Mouse (Mus musculus): ENCODE measurements around the gene Nfix. TPM values are rescaled to one million over a fixed set of nuclear protein-coding genes. Genes with fewer than 3 reads are reported as not detected.

Nfix gene
- polyA plus RNA-seq, 1 experiment = 22.1 TPM

DNA sequence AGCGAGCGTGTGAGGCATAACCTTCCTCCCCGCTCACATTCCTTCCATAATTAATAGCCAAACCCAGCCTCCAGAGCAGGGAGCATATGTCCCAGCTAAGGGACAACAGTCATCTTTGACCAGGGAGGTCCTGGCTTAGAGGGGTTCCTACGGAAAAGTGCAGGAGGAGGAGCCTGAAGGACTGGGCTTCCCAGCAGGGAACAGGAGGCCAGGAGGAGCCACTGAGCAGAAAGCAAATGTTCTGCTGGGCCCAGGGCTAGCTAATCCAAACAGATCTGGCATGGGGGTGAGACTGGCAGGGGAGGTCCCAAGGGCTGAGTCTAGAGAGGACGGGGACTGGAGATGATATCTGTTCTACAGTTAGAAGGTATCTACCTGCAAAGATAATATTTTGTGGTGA is 42.6 kb downstream of the Nfix start:
- no peak overlapping the region for H3K4me3 ChIP-seq (ENCODE audit: insufficient read depth, low read depth, low read length)
- 54% methylated on average over 5 of the region's 5 CpGs for WGBS
- no peaks in the 10 kb centered on the region for H3K4me1 ChIP-seq (ENCODE audit: control insufficient read depth, insufficient read depth, low read length)
- H3K36me3 ChIP-seq (ENCODE audit: control insufficient read depth, insufficient read depth, low read length) = no peaks in the 10 kb centered on the region
- H3K27ac ChIP-seq (ENCODE audit: insufficient read depth, low read depth, low read length) = no peak overlapping the region
- DNase-seq = no peak
- no peak for TF ChIP-seq POLR2A (IDR thresholded peaks at IDR 0.05; ENCODE audit: low read depth, low read length)
- H3K27me3 ChIP-seq (replicated peaks; ENCODE audit: control insufficient read depth, insufficient read depth, low read length) = no peaks in the 10 kb centered on the region

DNA sequence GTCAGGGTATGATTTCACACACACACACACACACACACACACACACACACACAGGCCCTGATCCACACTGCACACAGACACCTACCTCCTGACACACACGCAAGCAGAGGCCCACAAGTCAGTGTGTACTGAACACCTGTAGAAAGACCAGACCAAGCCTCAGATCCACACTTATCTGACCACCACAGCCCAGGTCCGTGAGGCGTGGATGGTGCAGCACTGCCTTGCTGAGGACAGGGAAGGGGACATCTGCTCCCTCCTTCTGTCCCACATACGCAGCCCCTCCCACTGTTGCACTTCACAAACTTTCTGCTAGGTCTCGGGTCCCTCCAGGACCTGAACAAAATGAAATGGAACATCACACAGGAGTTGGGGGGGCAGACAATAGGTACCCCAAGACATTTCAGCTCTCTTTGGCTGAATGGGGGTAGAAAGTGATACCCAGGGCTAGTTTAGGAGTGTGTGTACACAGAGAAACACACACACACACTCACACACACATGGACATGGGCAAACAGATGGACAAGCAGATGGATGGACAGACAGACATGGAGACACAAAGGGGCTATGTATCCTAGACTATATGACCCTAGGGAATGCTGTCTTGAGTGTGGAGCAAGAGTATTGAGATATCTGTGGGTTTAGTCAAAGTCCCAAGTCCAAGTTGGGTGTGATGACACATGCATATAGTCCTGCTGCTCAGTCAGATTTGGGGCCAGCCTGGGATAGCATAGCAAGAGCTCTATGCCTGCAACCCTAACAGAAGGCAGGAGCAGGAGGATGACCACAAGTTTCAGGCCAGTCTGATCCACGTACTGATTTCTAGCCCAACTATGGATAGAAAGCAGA is 47.2 kb downstream of the Nfix start:
- TF ChIP-seq CTCF (conservative IDR thresholded peaks at IDR 0.05; ENCODE audit: insufficient read depth, insufficient read length, low read depth, low read length) = no peak
- TF ChIP-seq POLR2A (IDR thresholded peaks at IDR 0.05; ENCODE audit: low read depth, low read length) = no peak

DNA sequence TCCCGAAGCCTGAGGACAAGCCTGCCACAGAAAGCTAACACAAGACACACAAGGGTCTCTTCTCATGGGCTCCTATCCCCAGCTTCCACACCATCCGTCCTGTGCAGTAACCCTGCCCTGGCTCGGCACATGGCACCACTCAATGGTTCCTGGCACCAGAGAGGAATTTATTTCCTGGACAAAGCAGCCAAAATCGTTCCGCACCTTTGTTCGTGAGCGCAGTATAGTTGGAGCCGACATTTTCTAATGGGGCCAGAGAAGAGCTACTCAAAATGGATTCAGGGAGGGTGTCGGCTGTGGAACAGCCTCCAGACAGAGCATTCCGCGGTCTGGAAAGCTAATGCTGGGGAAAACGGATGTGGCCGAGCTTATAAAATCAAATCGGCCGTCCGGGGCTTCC is 50.6 kb downstream of the Nfix start:
- WGBS = 68% methylated on average over 16 of the region's 16 CpGs
- no peak overlapping the region for H3K27ac ChIP-seq (ENCODE audit: insufficient read depth, low read depth, low read length)
- no peaks in the 10 kb centered on the region for H3K27me3 ChIP-seq (replicated peaks; ENCODE audit: control insufficient read depth, insufficient read depth, low read length)
- no peaks in the 10 kb centered on the region for H3K4me1 ChIP-seq (ENCODE audit: control insufficient read depth, insufficient read depth, low read length)
- no peak for DNase-seq
- H3K4me3 ChIP-seq (ENCODE audit: insufficient read depth, low read depth, low read length) = no peak overlapping the region
- TF ChIP-seq CTCF (conservative IDR thresholded peaks at IDR 0.05; ENCODE audit: insufficient read depth, insufficient read length, low read depth, low read length) (no peak), POLR2A (IDR thresholded peaks at IDR 0.05; ENCODE audit: low read depth, low read length) (no peak)
- no peaks in the 10 kb centered on the region for H3K36me3 ChIP-seq (ENCODE audit: control insufficient read depth, insufficient read depth, low read length)

More for the DNA sequence above, 47.2 kb downstream of the Nfix start:
- H3K27ac ChIP-seq (ENCODE audit: insufficient read depth, low read depth, low read length) = no peak overlapping the region
- H3K4me1 ChIP-seq (ENCODE audit: control insufficient read depth, insufficient read depth, low read length) = no peaks in the 10 kb centered on the region
- 90% methylated on average over 6 of the region's 6 CpGs for WGBS
- no peaks in the 10 kb centered on the region for H3K36me3 ChIP-seq (ENCODE audit: control insufficient read depth, insufficient read depth, low read length)
- H3K4me3 ChIP-seq (ENCODE audit: insufficient read depth, low read depth, low read length) = no peak overlapping the region
- DNase-seq = no peak
- H3K27me3 ChIP-seq (replicated peaks; ENCODE audit: control insufficient read depth, insufficient read depth, low read length) = no peaks in the 10 kb centered on the region

DNA sequence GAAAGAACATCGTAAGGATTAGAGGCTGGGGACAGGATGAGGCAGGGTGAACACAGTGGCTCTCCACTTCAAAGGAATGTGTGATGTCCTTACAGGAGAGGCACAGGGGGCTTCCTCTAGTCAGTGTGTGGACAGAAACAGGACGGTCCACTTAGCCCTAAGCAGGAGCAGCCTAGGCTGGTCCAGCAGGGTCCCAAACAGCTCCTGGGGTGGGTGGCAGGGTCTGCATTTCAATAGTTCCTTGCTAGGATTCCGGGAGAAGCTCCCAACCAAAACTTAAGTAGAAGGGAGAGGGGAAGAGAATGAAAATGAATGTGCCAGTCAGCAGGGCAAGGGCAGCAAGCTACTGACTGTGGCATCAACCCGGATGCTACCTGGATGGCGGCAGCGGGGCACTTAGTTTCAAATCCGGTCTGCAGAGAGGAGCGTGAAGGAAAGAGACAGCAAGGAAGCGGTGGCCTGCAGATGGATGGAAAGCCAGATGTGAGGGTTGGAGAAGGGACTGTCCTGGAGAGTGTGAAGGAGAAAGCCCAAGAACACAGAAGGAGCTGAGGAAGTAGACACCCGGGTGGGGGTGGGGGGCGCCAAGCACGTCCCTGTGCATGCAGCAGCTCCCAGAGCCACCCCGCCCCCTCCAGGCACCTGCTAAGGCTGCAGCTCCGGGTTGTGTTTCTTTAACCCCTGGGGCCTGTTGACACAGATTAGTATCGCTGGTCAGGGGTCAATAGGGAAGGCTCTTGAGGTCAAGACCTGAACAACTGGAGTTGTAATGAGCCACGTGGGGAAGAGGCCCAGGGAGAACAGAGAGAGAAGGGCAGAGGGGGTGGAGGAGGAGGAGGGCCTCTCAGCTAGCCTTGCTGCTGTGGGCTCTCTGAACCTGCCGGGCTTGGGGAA is 54.9 kb downstream of the Nfix start:
- H3K27ac ChIP-seq (ENCODE audit: insufficient read depth, low read depth, low read length) = no peak overlapping the region
- H3K36me3 ChIP-seq (ENCODE audit: control insufficient read depth, insufficient read depth, low read length) = no peaks in the 10 kb centered on the region
- DNase-seq = peak; percentile 29
- WGBS = 35% methylated on average over 17 of the region's 17 CpGs
- H3K4me3 ChIP-seq (ENCODE audit: insufficient read depth, low read depth, low read length) = no peak overlapping the region
- no peaks in the 10 kb centered on the region for H3K27me3 ChIP-seq (replicated peaks; ENCODE audit: control insufficient read depth, insufficient read depth, low read length)
- peaks cover 5% of the 10 kb centered on the region; the same call in 1 of the 2 replicates for H3K4me1 ChIP-seq (ENCODE audit: control insufficient read depth, insufficient read depth, low read length)
- no peak for TF ChIP-seq CTCF (conservative IDR thresholded peaks at IDR 0.05; ENCODE audit: insufficient read depth, insufficient read length, low read depth, low read length)
- TF ChIP-seq POLR2A (IDR thresholded peaks at IDR 0.05; ENCODE audit: low read depth, low read length) = no peak

DNA sequence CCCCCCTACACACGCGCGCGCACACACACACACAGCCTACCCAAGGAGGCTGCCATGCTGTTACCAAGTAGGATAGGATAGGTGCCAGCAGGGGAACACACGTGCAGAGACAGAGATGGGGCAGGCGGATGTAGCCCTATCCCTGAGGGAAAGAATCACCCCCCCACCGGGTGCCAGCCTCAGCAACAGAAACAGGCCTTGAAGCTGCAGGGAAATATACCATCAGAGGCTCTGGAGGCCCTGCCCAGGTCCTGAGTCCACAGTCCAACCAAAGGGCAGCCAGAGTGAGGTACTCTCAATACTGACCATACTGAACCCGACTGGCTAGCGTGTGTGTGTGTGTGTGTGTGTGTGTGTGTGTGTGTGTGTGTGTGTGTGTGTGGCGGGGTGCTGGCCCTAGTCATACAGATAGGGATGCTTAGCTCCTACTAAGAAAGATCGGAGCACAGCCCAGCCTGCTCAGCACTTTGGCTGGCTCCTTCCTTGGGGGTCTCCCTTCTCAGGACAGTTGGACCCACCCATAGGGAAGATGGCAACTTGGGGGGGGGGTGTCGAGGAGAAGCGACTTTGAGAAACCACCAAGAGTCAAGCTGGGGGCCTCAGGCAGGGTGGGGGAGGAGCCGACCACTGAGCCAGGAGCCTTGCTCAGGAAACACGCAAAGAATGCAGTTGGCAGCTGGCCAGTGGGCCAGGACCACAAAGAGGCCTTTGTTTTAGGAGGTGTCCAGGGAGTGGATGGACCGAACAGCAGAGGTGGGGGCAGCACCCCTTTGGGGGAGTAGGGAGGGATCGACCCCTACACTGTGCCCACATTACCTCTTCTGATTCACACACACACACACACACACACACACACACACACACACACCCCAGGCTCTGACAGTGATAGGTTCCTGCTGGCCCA is 56.4 kb downstream of the Nfix start:
- Histone ChIP-seq H3K4me3 (ENCODE audit: insufficient read depth, low read depth, low read length) (no peak overlapping the region), H3K27me3 (replicated peaks; ENCODE audit: control insufficient read depth, insufficient read depth, low read length) (no peaks in the 10 kb centered on the region), H3K27ac (ENCODE audit: insufficient read depth, low read depth, low read length) (no peak overlapping the region), H3K36me3 (ENCODE audit: control insufficient read depth, insufficient read depth, low read length) (no peaks in the 10 kb centered on the region), H3K4me1 (ENCODE audit: control insufficient read depth, insufficient read depth, low read length) (peaks cover 5% of the 10 kb centered on the region; the same call in 1 of the 2 replicates)
- TF ChIP-seq POLR2A (IDR thresholded peaks at IDR 0.05; ENCODE audit: low read depth, low read length) (no peak), CTCF (conservative IDR thresholded peaks at IDR 0.05; ENCODE audit: insufficient read depth, insufficient read length, low read depth, low read length) (no peak)
- WGBS = 30% methylated on average over 17 of the region's 17 CpGs
- peak; percentile 82 for DNase-seq

DNA sequence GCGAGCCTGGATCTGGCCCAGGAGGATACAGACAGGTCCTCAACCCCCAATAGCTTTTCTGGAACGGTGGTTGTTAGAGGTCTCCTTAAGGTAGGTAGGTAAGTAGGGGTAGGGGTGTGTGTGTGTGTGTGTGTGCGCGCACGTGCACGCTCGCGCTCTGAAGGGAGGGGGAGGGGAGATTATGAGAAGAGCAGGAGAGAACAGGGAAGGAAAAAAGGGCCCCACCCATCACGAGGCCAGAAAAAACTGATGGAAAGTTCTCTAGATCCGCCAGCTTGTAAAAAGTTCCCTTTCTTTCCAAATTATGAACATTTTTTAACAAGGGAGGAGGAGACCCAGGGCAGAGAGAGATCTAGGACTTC is 57.1 kb downstream of the Nfix start:
- DNase-seq = no peak
- H3K36me3 ChIP-seq (ENCODE audit: control insufficient read depth, insufficient read depth, low read length) = no peaks in the 10 kb centered on the region
- H3K27ac ChIP-seq (ENCODE audit: insufficient read depth, low read depth, low read length) = no peak overlapping the region
- H3K4me1 ChIP-seq (ENCODE audit: control insufficient read depth, insufficient read depth, low read length) = peaks cover 5% of the 10 kb centered on the region; the same call in 1 of the 2 replicates
- H3K4me3 ChIP-seq (ENCODE audit: insufficient read depth, low read depth, low read length) = no peak overlapping the region
- TF ChIP-seq POLR2A (IDR thresholded peaks at IDR 0.05; ENCODE audit: low read depth, low read length) = no peak
- no peak for TF ChIP-seq CTCF (conservative IDR thresholded peaks at IDR 0.05; ENCODE audit: insufficient read depth, insufficient read length, low read depth, low read length)
- no peaks in the 10 kb centered on the region for H3K27me3 ChIP-seq (replicated peaks; ENCODE audit: control insufficient read depth, insufficient read depth, low read length)
- whole genome bisulfite sequencing = 76% methylated on average over 10 of the region's 10 CpGs

Data from kidney, adult 2 months (tissue).